17 mouse cellular contexts compared by ENCODE assay signal in the genomic region with DNA sequence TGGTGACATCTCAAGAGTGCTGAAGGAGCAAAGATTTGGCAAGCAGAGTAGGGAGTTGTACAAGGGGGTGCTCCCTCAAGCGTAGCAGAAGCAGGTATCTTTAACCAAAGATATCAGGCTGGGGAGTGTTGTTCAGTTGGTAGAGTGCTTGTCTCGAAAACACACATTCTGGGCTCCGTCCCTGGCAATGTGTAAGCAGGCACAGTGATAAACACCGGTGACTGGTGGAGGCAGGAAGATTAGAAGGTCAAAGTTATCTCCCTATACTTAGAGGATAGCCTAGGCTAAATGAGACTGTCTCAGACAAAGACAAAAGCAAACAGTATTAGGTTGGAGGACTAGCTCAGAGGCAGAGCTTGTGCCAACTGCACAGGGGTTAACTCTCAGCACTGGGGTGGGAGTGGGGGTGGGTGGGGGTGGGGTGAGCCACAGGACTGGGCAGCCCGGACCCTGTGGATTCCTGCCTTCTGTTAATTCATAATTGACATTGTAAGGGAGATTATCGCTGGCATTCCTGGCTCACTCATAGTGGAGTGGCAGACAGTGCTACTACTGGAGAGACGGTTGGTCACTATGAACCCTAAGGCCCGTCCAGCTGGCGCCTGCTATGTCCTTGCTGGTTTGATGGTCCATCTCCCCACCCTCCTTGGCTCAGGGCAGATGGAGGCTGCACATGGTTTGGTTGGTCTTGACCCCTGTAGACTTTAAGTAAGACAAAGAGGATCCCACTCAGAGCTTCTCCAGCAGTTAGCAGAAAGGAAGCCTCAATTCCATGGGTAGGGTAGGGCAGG. TPM values are rescaled to one million over a fixed set of nuclear protein-coding genes. Genes with fewer than 3 reads are reported as not detected.
DNase-seq lines count a peak whose midpoint lies in the region; ATAC-seq lines count a peak whose summit lies in the region.
"Had no signal": no experiment of that assay in that cellular context is flagged by ENCODE, and none has a peak within 500 bp of the region (broad histone marks: within the 10 kb centered on the region; RNA-seq: fewer than 3 reads in every experiment).

No protein-coding gene starts in this region.

- H3K9ac ChIP-seq in heart, embryonic 12.5 days, result no peak overlapping the region
- no peak overlapping the region for H3K9ac ChIP-seq in midbrain, embryonic 11.5 days (ENCODE audit: low read length)
- H3K9ac ChIP-seq: limb, embryonic 12.5 days; neural tube, embryonic 12.5 days; stomach, embryonic 15.5 days had no signal

- H3K9me3 ChIP-seq in heart, embryonic 12.5 days (replicated peaks), result no peaks in the 10 kb centered on the region
- peaks cover 5% of the 10 kb centered on the region; the same call in 1 of the 2 replicates for H3K9me3 ChIP-seq in midbrain, embryonic 10.5 days (replicated peaks)
- no peaks in the 10 kb centered on the region for H3K9me3 ChIP-seq in midbrain, embryonic 11.5 days (ENCODE audit: control insufficient read depth, low read length)
- H3K9me3 ChIP-seq: limb, embryonic 12.5 days; neural tube, embryonic 12.5 days; stomach, embryonic 15.5 days had no signal

- 46% methylated on average over 9 of the region's 9 CpGs for WGBS in heart, embryonic 12.5 days
- WGBS in midbrain, embryonic 10.5 days, result 84% methylated on average over 9 of the region's 9 CpGs
- 83% methylated on average over 9 of the region's 9 CpGs for WGBS in midbrain, embryonic 11.5 days

- DNase-seq in heart, postnatal 25 days (ENCODE audit: low spot score), result no peak
- no peak for DNase-seq in midbrain, embryonic 10.5 days (ENCODE audit: low spot score)
- no peak for DNase-seq in midbrain, embryonic 11.5 days (ENCODE audit: low spot score, missing footprints)
- peak; percentile 63 for DNase-seq in liver
- DNase-seq in adrenal gland, postnatal 4 days (ENCODE audit: low spot score in 2 of 2), result no peak
- no peak for DNase-seq in embryo, embryonic 11 days
- DNase-seq: B cell, adult 2 months; cerebellum, adult 8-10 months; heart, adult 11 months; right cerebral cortex, postnatal 14 days had no signal

- intact Hi-C loops in heart, postnatal 25 days (cut with DNase I), result no loop called here

- ATAC-seq in heart, embryonic 12.5 days (ENCODE audit: insufficient number of reproducible peaks, low FRiP score), result peak; percentile 18; the same call in 1 of the 2 replicates
- no peak; the same call in 1 of the 2 replicates for ATAC-seq in midbrain, embryonic 11.5 days (ENCODE audit: low FRiP score)
- peak; percentile 51 for ATAC-seq in megakaryocyte progenitor cell, adult 5-6 weeks (replicated peaks; ENCODE audit: poor library complexity)
- ATAC-seq: forebrain, embryonic 14.5 days had no signal

- H3K27me3 ChIP-seq in heart, embryonic 12.5 days (replicated peaks), result no peaks in the 10 kb centered on the region
- H3K27me3 ChIP-seq in midbrain, embryonic 10.5 days (ENCODE audit: low read depth, poor library complexity, severe bottlenecking), result peaks cover 45% of the 10 kb centered on the region
- H3K27me3 ChIP-seq in midbrain, embryonic 11.5 days (ENCODE audit: control insufficient read depth, insufficient read depth, low read length), result no peaks in the 10 kb centered on the region
- H3K27me3 ChIP-seq: neural tube, embryonic 12.5 days; stomach, embryonic 15.5 days had no signal

- H3K27ac ChIP-seq in heart, embryonic 12.5 days (ENCODE audit: poor library complexity, severe bottlenecking), result 0 out of 2 replicates have a peak overlapping the region, but pooled peaks have one; percentile 4
- H3K27ac ChIP-seq in midbrain, embryonic 10.5 days (replicated peaks), result peak overlapping the region; percentile 76
- H3K27ac ChIP-seq in midbrain, embryonic 11.5 days (ENCODE audit: low read depth, low read length), result no peak overlapping the region
- H3K27ac ChIP-seq: left cerebral cortex, adult 2 months; limb, embryonic 12.5 days; neural tube, embryonic 12.5 days; stomach, embryonic 15.5 days had no signal

- peaks cover 25% of the 10 kb centered on the region for H3K36me3 ChIP-seq in heart, embryonic 12.5 days
- H3K36me3 ChIP-seq in midbrain, embryonic 10.5 days, result peaks cover 13% of the 10 kb centered on the region
- no peaks in the 10 kb centered on the region for H3K36me3 ChIP-seq in midbrain, embryonic 11.5 days (ENCODE audit: control insufficient read depth, insufficient read depth, low read length)
- H3K36me3 ChIP-seq: limb, embryonic 12.5 days; neural tube, embryonic 12.5 days; stomach, embryonic 15.5 days had no signal

- H3K4me1 ChIP-seq in heart, embryonic 12.5 days (replicated peaks), result peaks cover 48% of the 10 kb centered on the region
- peaks cover 77% of the 10 kb centered on the region for H3K4me1 ChIP-seq in midbrain, embryonic 10.5 days
- H3K4me1 ChIP-seq in midbrain, embryonic 11.5 days (ENCODE audit: control insufficient read depth, insufficient read depth, low read length), result peaks cover 26% of the 10 kb centered on the region

- no peak overlapping the region for H3K4me2 ChIP-seq in heart, embryonic 12.5 days
- no peak overlapping the region for H3K4me2 ChIP-seq in midbrain, embryonic 11.5 days
- H3K4me2 ChIP-seq: limb, embryonic 12.5 days; neural tube, embryonic 12.5 days; stomach, embryonic 15.5 days had no signal

- no peak overlapping the region for H3K4me3 ChIP-seq in heart, embryonic 12.5 days
- H3K4me3 ChIP-seq in midbrain, embryonic 10.5 days, result no peak overlapping the region
- H3K4me3 ChIP-seq in midbrain, embryonic 11.5 days (ENCODE audit: low read depth, low read length), result no peak overlapping the region
- H3K4me3 ChIP-seq: left cerebral cortex, adult 2 months; limb, embryonic 12.5 days; neural tube, embryonic 12.5 days; stomach, embryonic 15.5 days had no signal

RNA-seq across cellular contexts. Expression of gene Parvg, which starts 12.3 kb away (rescaled TPM):
- 0.92 and 1.4 TPM in 2 replicates for polyA plus RNA-seq in heart, embryonic 12.5 days (2016; fragmentation: Nextera tagmentation; extraction: Ambion mirVana)
- 1 to 10 TPM; 1.3 to 1.4 TPM for total RNA-seq in heart, postnatal 25 days (2021)
- polyA plus RNA-seq in midbrain, embryonic 10.5 days (2016; fragmentation: Nextera tagmentation; extraction: Ambion mirVana), result 0.89 and 1.0 TPM in 2 replicates
- polyA plus RNA-seq in midbrain, embryonic 11.5 days (2014; fragmentation: Nextera tagmentation; extraction: Ambion mirVana), result 0.63 and 1.2 TPM in 2 replicates
- total RNA-seq in megakaryocyte progenitor cell, adult 5-6 weeks (2015), result 99.4 and 106 TPM in 2 replicates
- total RNA-seq in megakaryocyte progenitor cell, adult 5-6 weeks (2017), result 246 and 253 TPM in 2 replicates
- 1 to 10 TPM; 4.3 to 5.9 TPM for total RNA-seq in adrenal gland, postnatal 4 days (2021)

Comparison
In these comparisons a context has a peak if more than half of its experiments do, and no peak if none do; other contexts are left out.
1. RNA of gene Parvg, which starts 12.3 kb away (total RNA-seq): 99.4 to 253 TPM in megakaryocyte progenitor cell, adult 5-6 weeks; 4.3 to 5.9 TPM in adrenal gland, postnatal 4 days and 1.3 to 1.4 TPM in heart, postnatal 25 days; every median in the first group is over 10 times any median in the second.